Mouse (Mus musculus) ES-CJ7 (cell line): Measurements from ENCODE around the gene Olfr401.

ENCODE experiments used
- DNase-seq: peaks from one replicate; pipeline ENCODE4 v3.0.0; 2011; ENCODE audit warnings: low read depth, low spot score

Olfr401 gene

DNA sequence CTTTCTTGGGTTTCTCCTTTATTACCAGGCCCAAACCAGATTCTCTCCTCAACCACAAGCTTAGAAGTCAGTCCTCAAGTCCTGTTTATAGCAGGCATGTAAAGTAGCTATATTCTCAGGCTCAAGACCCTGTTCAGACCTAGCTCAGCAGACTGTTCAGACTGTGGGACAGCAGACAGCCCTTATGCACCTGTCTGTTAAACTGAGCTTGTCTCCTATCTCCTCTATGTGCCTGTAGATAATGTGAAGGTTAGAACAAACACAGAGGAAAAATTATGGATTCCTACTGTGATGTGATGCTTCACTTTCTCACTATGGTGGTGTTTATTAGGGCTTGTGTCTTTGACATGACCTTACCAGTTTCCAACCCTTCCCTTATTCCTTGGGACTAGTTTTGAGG, at the start of gene Olfr401:
Gene Olfr401 (plus strand): TSS at position 301 of the 400 bp plus-strand sequence.
- DNase-seq: no peak

DNA sequence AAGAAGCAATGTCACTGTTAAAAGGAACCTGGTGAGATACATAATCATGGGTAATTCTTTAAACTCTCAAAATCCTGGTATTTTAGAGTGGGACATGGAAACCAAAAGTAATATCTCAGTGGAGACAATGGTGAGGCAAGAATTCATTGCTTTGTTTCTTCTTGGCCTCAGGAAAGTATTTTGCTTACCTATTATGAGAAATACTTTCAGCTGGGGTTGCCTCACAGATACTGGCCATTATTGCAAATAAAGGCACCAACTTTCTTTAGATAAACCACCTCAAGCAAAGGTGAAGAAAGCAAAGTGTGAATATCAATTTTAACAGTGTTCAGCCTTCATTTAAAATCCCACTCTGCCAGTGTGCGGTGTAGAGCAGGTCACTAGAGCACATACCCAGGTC, 43.9 kb upstream of the Olfr401 start, which contains the start of gene Zfp616:
Gene Zfp616 (plus strand): TSS at position 301 of the 400 bp plus-strand sequence.
- no peak for DNase-seq

DNA sequence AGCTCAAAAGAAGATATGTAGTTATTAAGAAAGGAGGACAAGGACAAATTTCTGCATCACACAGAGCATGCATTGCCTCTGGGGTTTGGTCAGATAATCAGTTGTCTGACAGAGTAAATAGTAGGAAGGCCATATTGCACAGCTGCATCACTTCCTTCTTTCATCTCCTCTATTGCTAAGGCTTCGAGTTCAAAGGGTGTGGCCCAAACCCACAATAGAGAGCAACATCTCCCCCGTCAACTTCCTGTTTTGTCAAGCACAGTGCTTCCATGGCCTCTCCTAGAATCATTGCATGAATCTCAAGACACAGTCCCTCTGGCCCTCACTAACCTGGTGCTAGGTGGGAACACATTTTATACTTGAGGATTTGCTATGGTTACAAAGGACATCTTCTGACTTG, 12.8 kb upstream of the Olfr401 start:
- no peak for DNase-seq

DNA sequence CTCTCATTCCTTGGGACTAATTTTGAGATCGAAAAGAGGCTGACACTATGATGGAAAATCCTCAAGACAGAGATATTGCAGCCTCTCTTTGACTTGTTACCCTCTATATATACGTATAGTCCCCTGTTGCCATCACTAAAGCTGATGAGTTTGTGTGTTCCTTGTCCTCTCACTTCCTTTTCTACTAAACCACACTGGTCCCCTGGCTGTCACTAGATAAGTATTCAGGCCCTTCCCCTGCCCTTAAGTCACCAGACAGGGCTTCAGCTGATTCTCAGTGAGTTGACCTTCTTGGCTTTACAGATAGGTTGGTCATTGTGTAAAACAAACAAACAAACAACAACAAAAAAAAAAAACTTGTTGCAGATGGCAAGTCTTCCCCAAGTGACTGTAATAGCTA, 12.0 kb upstream of the Olfr401 start:
- DNase-seq: no peak

DNA sequence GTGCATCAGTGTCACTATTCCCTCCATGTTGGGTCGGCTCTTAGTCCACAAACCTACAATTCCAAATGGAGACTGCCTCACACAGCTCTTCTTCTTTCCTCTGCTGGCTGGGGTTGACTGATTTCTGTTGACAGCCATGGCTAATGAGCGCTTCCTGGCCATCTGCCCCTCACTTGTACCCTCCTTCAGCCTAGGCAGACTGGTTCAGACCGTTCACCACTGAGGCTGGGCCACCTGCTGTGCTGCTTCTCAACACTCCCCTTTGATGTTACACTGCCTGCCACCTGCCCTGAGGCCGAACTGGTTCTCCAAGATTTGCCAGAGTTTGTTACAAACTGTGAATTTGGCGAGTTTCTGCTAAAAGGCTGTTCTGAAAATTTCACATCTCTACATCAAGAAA, 8.4 kb upstream of the Olfr401 start:
- DNase-seq: peak; percentile 44

DNA sequence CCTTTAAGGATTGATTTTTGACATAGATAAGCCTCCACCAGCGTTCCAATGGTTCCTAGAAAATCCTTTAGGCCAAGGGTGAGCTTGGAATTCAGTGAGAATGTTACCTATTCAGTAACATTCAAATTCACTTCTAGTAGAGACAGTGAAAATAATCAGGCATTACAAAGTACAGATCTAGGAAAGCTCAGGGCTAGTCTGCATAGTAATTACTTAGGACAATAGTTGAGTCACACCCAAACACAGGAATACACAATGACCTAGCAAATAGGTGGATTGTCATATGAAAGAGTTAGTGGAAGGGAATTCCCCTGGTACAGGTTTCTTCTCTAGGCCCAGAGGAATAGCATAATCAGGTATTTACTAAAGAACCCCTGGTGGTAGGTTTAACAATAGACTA, 26.5 kb downstream of the Olfr401 start:
- DNase-seq: peak; percentile 69

DNA sequence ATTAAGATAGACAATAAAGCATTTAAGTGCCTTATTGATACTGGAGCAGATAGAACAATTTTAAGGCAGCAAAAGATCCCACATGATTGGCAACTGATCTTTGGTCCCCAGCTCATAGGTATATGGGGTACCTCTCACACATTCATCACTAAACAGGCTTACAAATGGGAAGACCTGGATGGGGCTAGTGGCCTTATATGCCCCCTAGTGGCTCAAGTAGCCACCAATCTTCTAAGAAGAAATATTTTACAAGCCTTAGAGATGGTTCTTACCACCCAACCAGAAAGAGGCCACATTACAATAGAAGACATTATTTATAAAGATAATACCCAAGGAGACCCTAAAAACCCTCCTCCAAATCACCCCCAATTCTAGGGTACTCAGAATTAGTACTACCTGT, 32.4 kb downstream of the Olfr401 start:
- no peak for DNase-seq

DNA sequence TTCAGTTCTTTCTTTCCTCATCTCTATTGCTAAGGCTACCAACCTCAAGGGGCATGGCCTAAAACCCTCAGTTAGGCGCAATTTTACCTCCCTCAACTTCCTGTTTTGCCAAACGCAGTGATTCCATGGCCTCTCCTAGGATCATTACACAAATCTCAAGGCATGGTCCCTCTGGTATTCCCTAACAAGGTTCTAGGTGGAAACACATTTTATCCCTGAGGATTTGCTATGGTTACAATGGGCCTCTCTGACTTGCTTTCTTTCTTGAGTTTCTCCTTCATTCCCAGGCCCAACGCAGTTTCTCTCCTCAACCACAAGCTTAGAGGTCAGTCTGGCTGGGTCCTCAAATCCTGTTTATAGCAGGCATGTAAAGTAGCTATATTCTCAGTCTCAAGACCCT, 39.7 kb downstream of the Olfr401 start, which contains the start of gene Olfr402:
Gene Olfr402 (plus strand): TSS at position 301 of the 400 bp plus-strand sequence.
- DNase-seq: no peak

DNA sequence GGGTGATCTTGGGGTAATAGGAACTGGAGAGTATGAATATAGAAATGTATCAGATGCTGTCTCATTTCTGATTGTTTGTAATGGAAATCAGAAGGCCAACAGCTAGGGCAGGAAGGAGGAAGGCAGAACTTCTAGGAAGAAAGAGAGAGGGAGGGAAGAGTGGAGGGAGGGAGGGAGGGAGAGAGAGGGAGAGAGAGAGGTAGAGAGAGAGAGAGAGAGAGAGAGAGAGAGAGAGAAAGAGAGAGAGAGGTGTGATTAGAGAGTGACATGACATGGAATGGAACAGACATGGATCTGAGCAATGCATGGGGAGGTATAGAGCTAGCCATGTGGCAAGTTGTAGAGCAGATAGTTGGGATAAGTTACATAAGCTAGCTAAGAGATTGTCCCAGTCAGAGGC, 55.3 kb downstream of the Olfr401 start:
- no peak for DNase-seq
